Mouse (Mus musculus) C2C12 (cell line): Measurements from ENCODE around the gene Sorcs2.

ENCODE experiments used
- CEBPB ChIP-seq: IDR thresholded peaks from one replicate; pipeline ENCODE4 v1.6.1; 2011; ENCODE audit warnings: low read depth, mild to moderate bottlenecking, control low read depth, moderate library complexity
- CTCF ChIP-seq: IDR thresholded peaks from one replicate; pipeline ENCODE4 v1.5.1; 2011; ENCODE audit not compliant: control insufficient read depth, insufficient read depth, insufficient read length
- MYOD1 ChIP-seq: IDR thresholded peaks from one replicate; pipeline ENCODE4 v1.6.1; 2011; ENCODE audit warnings: low read depth; ENCODE audit not compliant: control insufficient read depth, insufficient read length
- USF1 ChIP-seq: IDR thresholded peaks from one replicate; pipeline ENCODE4 v1.6.1; 2011; ENCODE audit warnings: low read depth, mild to moderate bottlenecking, control low read depth, moderate library complexity

- TF ChIP-seq CTCF = no peak
- TF ChIP-seq CEBPB = no peak
- TF ChIP-seq USF1 = no peak
- TF ChIP-seq MYOD1 = no peak
These were observed 416.6 kb downstream of the Sorcs2 start for GRCm38 (mm10) chr5:35981341-35981740.
